Mouse (Mus musculus) kidney, postnatal 25 days (tissue): ENCODE measurements around the gene C2cd4a.
A peak's percentile ranks its signal among the peaks of the same experiment; 100 is the strongest.

Source experiments
- DNase-seq, 2 experiments: peaks; one replicate each; pipeline ENCODE4 v3.0.0; 2021; ENCODE audit warnings: mixed read lengths in 2 of 2

C2cd4a gene

GRCm38 (mm10) chr9:67783925-67784324 is 48.2 kb downstream of the C2cd4a start:
- DNase-seq, result peak in 1 of 2 experiments; percentile 12

DNA sequence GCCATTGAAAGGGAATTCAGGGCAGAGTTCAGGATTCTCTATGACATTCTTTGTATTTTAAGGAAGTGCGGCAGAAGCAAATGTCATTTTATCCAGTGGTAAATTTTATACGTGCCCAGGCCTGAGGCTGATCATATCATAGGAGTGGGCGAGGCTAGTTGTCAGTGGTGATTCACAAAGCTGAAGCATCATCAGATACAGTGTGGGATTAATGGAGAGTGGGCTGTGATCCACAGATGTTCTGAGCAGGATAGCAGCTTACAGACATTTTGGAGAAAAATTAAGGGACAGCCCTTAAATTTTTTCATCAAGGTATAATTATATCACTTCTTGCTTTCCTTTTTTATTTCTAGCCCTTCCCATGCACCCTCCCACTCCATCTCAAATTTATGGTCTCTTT is 48.7 kb downstream of the C2cd4a start:
- DNase-seq, result no peak

GRCm38 (mm10) chr9:67782786-67783185 is 49.3 kb downstream of the C2cd4a start:
- no peak for DNase-seq
